Mouse (Mus musculus) embryonic fibroblast, embryonic 13.5 days (primary cell): ENCODE data around the gene Mrpl48.

Experiments
- CTCF ChIP-seq: IDR thresholded peaks from 2 replicates; pipeline ENCODE4 v1.5.1; 2011; ENCODE audit warnings: mild to moderate bottlenecking, control low read depth, low read length, moderate library complexity, borderline replicate concordance; ENCODE audit not compliant: insufficient read depth
- POLR2A ChIP-seq: IDR thresholded peaks from 2 replicates; pipeline ENCODE4 v1.6.1; 2011; ENCODE audit warnings: low read depth, mild to moderate bottlenecking, control low read depth, low read length, moderate library complexity

GRCm38 (mm10) chr7:100524669-100525068 lies 83.4 kb downstream of the Mrpl48 start:
- TF ChIP-seq POLR2A (no peak), CTCF (no peak)
